Mouse (Mus musculus): ENCODE data around the gene Cbln3. TPM values are rescaled to one million over a fixed set of nuclear protein-coding genes. Genes with fewer than 3 reads are reported as not detected.

Cbln3 gene
- total RNA-seq (2023; ENCODE audit: inconsistent age) = 0.22 TPM in 1 of 4 replicates, not detected in the others

GRCm38 (mm10) chr14:55884166-55884565 lies at the start of gene Cbln3:
Gene Cbln3 (minus strand): TSS chr14:55884392.

GRCm38 (mm10) chr14:55899701-55900413 lies 15.7 kb upstream of the Cbln3 start, which contains the start of gene Sdr39u1:
Gene Sdr39u1 (minus strand): TSS chr14:55900293.

GRCm38 (mm10) chr14:55884713-55885113 lies 521 bp upstream of the Cbln3 start, which contains the start of gene Khnyn:
Gene Khnyn (plus strand): TSS chr14:55884947.

GRCm38 (mm10) chr14:55853621-55854285 lies 30.4 kb downstream of the Cbln3 start, which contains the start of gene Nynrin:
Gene Nynrin (plus strand): TSS chr14:55854010.

Other genes with a start within 250 kb of the Cbln3 start
- gene Ipo4, start 248.4 kb downstream of the Cbln3 start, total RNA-seq (2023; ENCODE audit: inconsistent age) = 42.8 to 71.0 TPM (median 59.7 TPM) in 4 replicates
- 1.2 to 6.3 TPM (median 3.5 TPM) in 4 replicates for gene Gm49378, start 246.5 kb downstream of the Cbln3 start, total RNA-seq (2023; ENCODE audit: inconsistent age)
- gene Tm9sf1, start 240.6 kb downstream of the Cbln3 start, total RNA-seq (2023; ENCODE audit: inconsistent age) = 43.5 to 50.3 TPM (median 46.2 TPM) in 4 replicates
- gene Tssk4, start 234.2 kb downstream of the Cbln3 start, total RNA-seq (2023; ENCODE audit: inconsistent age) = 2.7 to 3.3 TPM (median 3.2 TPM) in 4 replicates
- 48.6 to 57.5 TPM (median 51.4 TPM) in 4 replicates for gene Mdp1, start 223.9 kb downstream of the Cbln3 start, total RNA-seq (2023; ENCODE audit: inconsistent age)
- gene Gmpr2, start 212.5 kb downstream of the Cbln3 start, total RNA-seq (2023; ENCODE audit: inconsistent age) = 21.8 to 29.4 TPM (median 27.7 TPM) in 4 replicates
- gene Nedd8, start 212.3 kb downstream of the Cbln3 start, total RNA-seq (2023; ENCODE audit: inconsistent age) = 173 to 208 TPM (median 188 TPM) in 4 replicates
- gene Tinf2, start 202.6 kb downstream of the Cbln3 start, total RNA-seq (2023; ENCODE audit: inconsistent age) = 158 to 162 TPM (median 159 TPM) in 4 replicates
- gene Tgm1, start 170.5 kb downstream of the Cbln3 start, total RNA-seq (2023; ENCODE audit: inconsistent age) = 1.2 to 3.0 TPM (median 1.2 TPM) in 4 replicates
- gene Rabggta, start 162.1 kb downstream of the Cbln3 start, total RNA-seq (2023; ENCODE audit: inconsistent age) = 73.0 to 82.3 TPM (median 79.9 TPM) in 4 replicates
- gene Dhrs1, start 138.7 kb downstream of the Cbln3 start, total RNA-seq (2023; ENCODE audit: inconsistent age) = 23.1 to 26.7 TPM (median 25.5 TPM) in 4 replicates
- 29.2 to 37.3 TPM (median 34.5 TPM) in 4 replicates for gene Nop9, start 138.7 kb downstream of the Cbln3 start, total RNA-seq (2023; ENCODE audit: inconsistent age)
- gene Cideb, start 125.9 kb downstream of the Cbln3 start, total RNA-seq (2023; ENCODE audit: inconsistent age) = not detected in 4 replicates
- gene Ltb4r2, start 123.0 kb downstream of the Cbln3 start, total RNA-seq (2023; ENCODE audit: inconsistent age) = 0.22 to 0.84 TPM (median 0.36 TPM) in 3 of 4 replicates, not detected in the other
- not detected in 4 replicates for gene Ltb4r1, start 118.4 kb downstream of the Cbln3 start, total RNA-seq (2023; ENCODE audit: inconsistent age)
- 0.24 to 1.4 TPM (median 0.48 TPM) in 3 of 4 replicates, not detected in the other for gene Adcy4, start 100.3 kb downstream of the Cbln3 start, total RNA-seq (2023; ENCODE audit: inconsistent age)
- gene Ripk3, start 95.5 kb downstream of the Cbln3 start, total RNA-seq (2023; ENCODE audit: inconsistent age) = 86.4 to 109 TPM (median 93.4 TPM) in 4 replicates
- not detected in 4 replicates for gene Nfatc4, start 61.2 kb downstream of the Cbln3 start, total RNA-seq (2023; ENCODE audit: inconsistent age)
- gene Nynrin, start 30.4 kb downstream of the Cbln3 start, total RNA-seq (2023; ENCODE audit: inconsistent age) = 0.06 to 0.09 TPM in 2 of 4 replicates, not detected in the others
- gene Khnyn, start 555 bp upstream of the Cbln3 start, total RNA-seq (2023; ENCODE audit: inconsistent age) = 92.3 to 98.0 TPM (median 96.5 TPM) in 4 replicates
- 25.6 to 37.3 TPM (median 31.5 TPM) in 4 replicates for gene Sdr39u1, start 15.9 kb upstream of the Cbln3 start, total RNA-seq (2023; ENCODE audit: inconsistent age)
- gene Cma1, start 60.3 kb upstream of the Cbln3 start, total RNA-seq (2023; ENCODE audit: inconsistent age) = 0.66 TPM in 1 of 4 replicates, not detected in the others
- not detected in 4 replicates for gene Cma2, start 66.6 kb upstream of the Cbln3 start, total RNA-seq (2023; ENCODE audit: inconsistent age)
- gene Mcpt1, start 133.6 kb upstream of the Cbln3 start, total RNA-seq (2023; ENCODE audit: inconsistent age) = not detected in 4 replicates
- not detected in 4 replicates for gene Mcpt9, start 146.1 kb upstream of the Cbln3 start, total RNA-seq (2023; ENCODE audit: inconsistent age)
- gene Mcpt2, start 157.6 kb upstream of the Cbln3 start, total RNA-seq (2023; ENCODE audit: inconsistent age) = 0.51 TPM in 2 of 4 replicates, not detected in the others
- 0.61 TPM in 1 of 4 replicates, not detected in the others for gene Mcpt4, start 177.9 kb upstream of the Cbln3 start, total RNA-seq (2023; ENCODE audit: inconsistent age)
- gene Mcpt8, start 200.9 kb upstream of the Cbln3 start, total RNA-seq (2023; ENCODE audit: inconsistent age) = not detected in 4 replicates
- not detected in 4 replicates for gene Ctsg, start 218.2 kb upstream of the Cbln3 start, total RNA-seq (2023; ENCODE audit: inconsistent age)
- gene Gzme, start 236.2 kb upstream of the Cbln3 start, total RNA-seq (2023; ENCODE audit: inconsistent age) = not detected in 4 replicates
- gene Gzmd, start 248.2 kb upstream of the Cbln3 start, total RNA-seq (2023; ENCODE audit: inconsistent age) = not detected in 4 replicates

Measured in B cell, adult (primary cell).